Mouse (Mus musculus): ENCODE measurements around the gene Eif2ak4. TPM values are rescaled to one million over a fixed set of nuclear protein-coding genes. Genes with fewer than 3 reads are reported as not detected.
A peak's percentile ranks its signal among the peaks of the same experiment; 100 is the strongest.

The Eif2ak4 gene
- total and polyA plus RNA-seq, 3 experiments, result 16.1 to 22.3 (median 18.1) TPM

GRCm38 (mm10) chr2:118486933-118487332 is 98.5 kb downstream of the Eif2ak4 start (continued):
- TF ChIP-seq JUN (IDR thresholded peaks at IDR 0.05; ENCODE audit: insufficient read depth, low read depth, low read length) (no peak), MXI1 (IDR thresholded peaks at IDR 0.05; ENCODE audit: low read depth, low read length) (no peak), MEF2A (IDR thresholded peaks at IDR 0.05; ENCODE audit: borderline replicate concordance, low read depth, low read length) (no peak), USF1 (IDR thresholded peaks at IDR 0.05; ENCODE audit: low read depth, low read length) (no peak), GABPA (IDR thresholded peaks at IDR 0.05; ENCODE audit: insufficient replicate concordance, low read depth, low read length) (no peak), SIN3A (IDR thresholded peaks at IDR 0.05; ENCODE audit: low read length) (no peak)

GRCm38 (mm10) chr2:118487806-118488205 is 99.4 kb downstream of the Eif2ak4 start:
- Histone ChIP-seq H3K4me3 (replicated peaks in 1 of 3; ENCODE audit: low read depth in 2 of 3, low read length in 2 of 3, poor library complexity in 1 of 3) (no peak overlapping the region), H3K27ac (ENCODE audit: insufficient read depth, low read depth) (no peak overlapping the region), H3K9me3 (replicated peaks; ENCODE audit: low read length) (peaks cover 11% of the 10 kb centered on the region), H3K9ac (ENCODE audit: insufficient read depth, low read depth) (no peak overlapping the region), H3K4me2 (ENCODE audit: insufficient read depth, low read depth, poor library complexity, severe bottlenecking) (no peak overlapping the region), H3K4me1 (ENCODE audit: control insufficient read depth in 1 of 2, insufficient read depth in 2 of 2) (peaks cover 20 to 46% of the 10 kb centered on the region in 2 experiments), H3K27me3 (replicated peaks) (no peaks in the 10 kb centered on the region), H3K36me3 (replicated peaks in 1 of 2; ENCODE audit: control insufficient read depth in 1 of 2, insufficient read depth in 1 of 2, low read length in 1 of 2) (no peaks in the 10 kb centered on the region), H3K79me2 (replicated peaks; ENCODE audit: control insufficient read depth, extremely low read depth, insufficient read depth, poor library complexity, severe bottlenecking) (no peaks in the 10 kb centered on the region)
- dilution Hi-C loops (cut with MboI; ENCODE audit: extremely low pct_ligation_motif_present, extremely low pct_unique_long_range_greater_than_20kb, low sequenced_read_pairs) (no loop called here), in situ Hi-C loops (cut with MboI; ENCODE audit: low pct_ligation_motif_present, low pct_unique_long_range_greater_than_20kb, low sequenced_read_pairs) (loop anchor here (5.0 to 25.0 kb wide), 4 partner anchors 54 to 399 kb away; partner anchors contain the start of genes Inafm2 and Plcb2)
- peak; percentile 39 for DNase-seq (ENCODE audit: extremely low read depth)
- TF ChIP-seq SMC3 (IDR thresholded peaks at IDR 0.05; ENCODE audit: low read depth, low read length), result peak; percentile 61
- peak; percentile 63 for TF ChIP-seq RAD21 (IDR thresholded peaks at IDR 0.05; ENCODE audit: low read depth, low read length)
- TF ChIP-seq JUN (IDR thresholded peaks at IDR 0.05; ENCODE audit: insufficient read depth, low read depth, low read length), result no peak
- TF ChIP-seq CTCF (conservative IDR thresholded peaks at IDR 0.05 in 1 of 2, IDR thresholded peaks at IDR 0.05 in 1 of 2; ENCODE audit: low read depth in 2 of 2, low read length in 2 of 2), result peak; percentile 33 to 58
- TF ChIP-seq PAX5 (IDR thresholded peaks at IDR 0.05; ENCODE audit: low read length), result no peak

- dilution Hi-C loops (cut with MboI; ENCODE audit: extremely low pct_ligation_motif_present, extremely low pct_unique_long_range_greater_than_20kb, low sequenced_read_pairs), result no loop called here
- no peak overlapping the region for H3K9ac ChIP-seq (ENCODE audit: insufficient read depth, low read depth)
- no peaks in the 10 kb centered on the region for H3K36me3 ChIP-seq (replicated peaks in 1 of 2; ENCODE audit: control insufficient read depth in 1 of 2, insufficient read depth in 1 of 2, low read length in 1 of 2)
- peak overlapping the region; percentile 53 for H3K27ac ChIP-seq (ENCODE audit: insufficient read depth, low read depth)
- no peaks in the 10 kb centered on the region for H3K27me3 ChIP-seq (replicated peaks)
- H3K79me2 ChIP-seq (replicated peaks; ENCODE audit: control insufficient read depth, extremely low read depth, insufficient read depth, poor library complexity, severe bottlenecking), result no peaks in the 10 kb centered on the region
- in situ Hi-C loops (cut with MboI; ENCODE audit: low pct_ligation_motif_present, low pct_unique_long_range_greater_than_20kb, low sequenced_read_pairs), result loop anchor here (25.0 kb wide), 2 partner anchors 247 to 397 kb away; partner anchors contain the start of genes Inafm2 and Plcb2
- H3K9me3 ChIP-seq (replicated peaks; ENCODE audit: low read length), result peaks cover 11% of the 10 kb centered on the region
- H3K4me2 ChIP-seq (ENCODE audit: insufficient read depth, low read depth, poor library complexity, severe bottlenecking), result peak overlapping the region; percentile 39
- H3K4me1 ChIP-seq (ENCODE audit: control insufficient read depth in 1 of 2, insufficient read depth in 2 of 2), result peaks cover 26 to 55% of the 10 kb centered on the region in 2 experiments
- DNase-seq (ENCODE audit: extremely low read depth), result peak; percentile 61
- H3K4me3 ChIP-seq (replicated peaks in 1 of 3; ENCODE audit: low read depth in 2 of 3, low read length in 2 of 3, poor library complexity in 1 of 3), result no peak overlapping the region
- peak; percentile 91 for TF ChIP-seq IRF4 (IDR thresholded peaks at IDR 0.05; ENCODE audit: low read depth, low read length)
- no peak for TF ChIP-seq PAX5 (IDR thresholded peaks at IDR 0.05; ENCODE audit: low read length)
- TF ChIP-seq CHD1 (IDR thresholded peaks at IDR 0.05; ENCODE audit: low read depth, low read length), result no peak
- no peak for TF ChIP-seq ZMIZ1 (IDR thresholded peaks at IDR 0.05; ENCODE audit: low read depth, low read length)
- TF ChIP-seq POLR2A (IDR thresholded peaks at IDR 0.05; ENCODE audit: low read depth, low read length), result 0 out of 2 replicates have a peak, but pooled peaks have one; percentile 3
- TF ChIP-seq TCF12 (IDR thresholded peaks at IDR 0.05; ENCODE audit: low read depth, low read length), result peak; percentile 62
- no peak for TF ChIP-seq ZC3H11A (IDR thresholded peaks at IDR 0.05; ENCODE audit: low read depth, low read length)
- no peak; the same call in 1 of the 2 replicates for TF ChIP-seq JUN (IDR thresholded peaks at IDR 0.05; ENCODE audit: insufficient read depth, low read depth, low read length)
- TF ChIP-seq USF2 (conservative IDR thresholded peaks at IDR 0.05; ENCODE audit: low read depth, low read length), result no peak
- no peak for TF ChIP-seq ZNF384 (IDR thresholded peaks at IDR 0.05; ENCODE audit: low read depth, low read length)
- TF ChIP-seq CTCF (conservative IDR thresholded peaks at IDR 0.05 in 1 of 2, IDR thresholded peaks at IDR 0.05 in 1 of 2; ENCODE audit: low read depth in 2 of 2, low read length in 2 of 2), result no peak
- 0 out of 2 replicates have a peak, but pooled peaks have one; percentile 39 for TF ChIP-seq MEF2A (IDR thresholded peaks at IDR 0.05; ENCODE audit: borderline replicate concordance, low read depth, low read length)
- peak; percentile 68; the same call in 1 of the 2 replicates for TF ChIP-seq RCOR1 (conservative IDR thresholded peaks at IDR 0.05; ENCODE audit: low read depth, low read length)
- no peak for TF ChIP-seq KAT2A (IDR thresholded peaks at IDR 0.05; ENCODE audit: insufficient replicate concordance, low read length)
- no peak for TF ChIP-seq CHD2 (IDR thresholded peaks at IDR 0.05; ENCODE audit: low read length)
- TF ChIP-seq MAZ (IDR thresholded peaks at IDR 0.05; ENCODE audit: low read depth, low read length), result no peak
- peak; percentile 35; the same call in 1 of the 2 replicates for TF ChIP-seq JUND (conservative IDR thresholded peaks at IDR 0.05; ENCODE audit: low read depth, low read length)
- no peak for TF ChIP-seq POLR2AphosphoS2 (IDR thresholded peaks at IDR 0.05; ENCODE audit: low read depth, low read length)
- peak; percentile 82 for TF ChIP-seq EP300 (IDR thresholded peaks at IDR 0.05; ENCODE audit: low read length)
- TF ChIP-seq E2F4 (IDR thresholded peaks at IDR 0.05; ENCODE audit: insufficient replicate concordance, low read depth, low read length), result no peak
- TF ChIP-seq SIN3A (IDR thresholded peaks at IDR 0.05; ENCODE audit: low read length), result no peak
- no peak for TF ChIP-seq ELF1 (IDR thresholded peaks at IDR 0.05; ENCODE audit: low read depth, low read length)
Measured at GRCm38 (mm10) chr2:118490241-118491091, 102.0 kb downstream of the Eif2ak4 start.
